Mouse (Mus musculus) forebrain, embryonic 16.5 days (tissue): Measurements from ENCODE around the gene Wnt10a. TPM values are rescaled to one million over a fixed set of nuclear protein-coding genes. Genes with fewer than 3 reads are reported as not detected.

ENCODE experiments used
- ATAC-seq: fragments of 200-750 bp; cut with Nextera tagmentation; 2 replicates; pipeline ENCODE4 v1.8.0; 2017; ENCODE audit warnings: mild to moderate bottlenecking, moderate library complexity
- H3K27ac ChIP-seq: fragments of 300-500 bp; sonication (generic); 2 replicates; pipeline ENCODE4 v1.5.1; 2014; ENCODE audit warnings: low read length, control low read depth
- H3K27me3 ChIP-seq: fragments of 300-500 bp; sonication (generic); replicated peaks from 2 replicates; pipeline ENCODE4 v1.6.1; 2014; ENCODE audit warnings: low read length; ENCODE audit not compliant: control insufficient read depth, insufficient read depth
- H3K36me3 ChIP-seq: fragments of 300-500 bp; sonication (generic); 2 replicates; pipeline ENCODE4 v1.6.1; 2014; ENCODE audit not compliant: control insufficient read depth, insufficient read depth
- H3K4me1 ChIP-seq: fragments of 300-500 bp; sonication (generic); replicated peaks from 2 replicates; pipeline ENCODE4 v1.6.1; 2014; ENCODE audit warnings: low read length; ENCODE audit not compliant: control insufficient read depth, insufficient read depth
- H3K4me2 ChIP-seq: fragments of 300-500 bp; sonication (generic); 2 replicates; pipeline ENCODE4 v1.6.1; 2014; ENCODE audit warnings: mild to moderate bottlenecking, low read length, control low read depth
- H3K4me3 ChIP-seq: fragments of 300-500 bp; sonication (generic); replicated peaks from 2 replicates; pipeline ENCODE4 v1.5.1; 2014; ENCODE audit warnings: mild to moderate bottlenecking, low read length, control low read depth
- H3K9ac ChIP-seq: fragments of 300-500 bp; sonication (generic); replicated peaks from 2 replicates; pipeline ENCODE4 v1.6.1; 2014; ENCODE audit warnings: low read depth, low read length, control low read depth
- H3K9me3 ChIP-seq: fragments of 300-500 bp; sonication (generic); 2 replicates; pipeline ENCODE4 v1.6.1; 2016; ENCODE audit warnings: low read length; ENCODE audit not compliant: control insufficient read depth
- WGBS: fragments of 180-500 bp; shearing (Covaris S2); extraction: QIAGEN DNeasy Blood & Tissue Kit; methylation state at CpG from one replicate; pipeline ENCODE4 v1.1.7; 2014; 5-methylcytosine and 5-hydroxymethylcytosine counted together
- polyA plus RNA-seq: library from polyadenylated mRNA; unstranded; fragments of >200 nt; fragmentation: Nextera tagmentation; extraction: Ambion mirVana; gene quantifications from 2 replicates; pipeline ENCODE4 v1.2.1, GENCODE M21; 2015

Wnt10a gene
- polyA plus RNA-seq = 0.46 and 0.68 TPM in 2 replicates

GRCm38 (mm10) chr1:74791249-74791648 lies at the start of gene Wnt10a:
Wnt10a (plus strand) TSS chr1:74791516.
- Histone ChIP-seq H3K36me3 (no peaks in the 10 kb centered on the region), H3K9ac (0 out of 2 replicates have a peak within 1 kb of the TSS, but pooled peaks have one; percentile 0), H3K27ac (no peak within 1 kb of the TSS), H3K4me1 (peaks cover 21% of the 10 kb centered on the region), H3K27me3 (peaks cover 81% of the 10 kb centered on the region), H3K4me3 (peak within 1 kb of the TSS; percentile 31), H3K9me3 (no peaks in the 10 kb centered on the region), H3K4me2 (peak within 1 kb of the TSS; percentile 39)
- ATAC-seq = no peak
- WGBS = under 1% methylated on average over 11 of the region's 11 CpGs

- Histone ChIP-seq H3K27ac (no peak overlapping the region), H3K4me1 (0 out of 2 replicates have a peak, but pooled peaks cover 3% of the 10 kb centered on the region), H3K9me3 (no peaks in the 10 kb centered on the region), H3K36me3 (no peaks in the 10 kb centered on the region), H3K9ac (no peak overlapping the region), H3K4me2 (no peak overlapping the region), H3K4me3 (no peak overlapping the region), H3K27me3 (no peaks in the 10 kb centered on the region)
- ATAC-seq = no peak
- 73% methylated on average over 5 of the region's 5 CpGs for WGBS
Observed at GRCm38 (mm10) chr1:74747335-74747734, 44.0 kb upstream of the Wnt10a start.

- no peak within 1 kb of the TSS for H3K27ac ChIP-seq
- H3K9me3 ChIP-seq = no peaks in the 10 kb centered on the region
- H3K36me3 ChIP-seq = no peaks in the 10 kb centered on the region
- H3K27me3 ChIP-seq = no peaks in the 10 kb centered on the region
- WGBS = 9% methylated on average over 30 of the region's 30 CpGs
- H3K9ac ChIP-seq = no peak within 1 kb of the TSS; the same call in 1 of the 2 replicates
- 0 out of 2 replicates have a peak, but pooled peaks cover 3% of the 10 kb centered on the region for H3K4me1 ChIP-seq
- no peak within 1 kb of the TSS for H3K4me3 ChIP-seq
- no peak for ATAC-seq
- peak within 1 kb of the TSS; percentile 41 for H3K4me2 ChIP-seq
Observed at GRCm38 (mm10) chr1:74748643-74749271, 42.6 kb upstream of the Wnt10a start, which contains the start of gene Prkag3. Prkag3 (minus strand) TSS chr1:74749221.

- H3K36me3 ChIP-seq = no peaks in the 10 kb centered on the region
- H3K4me2 ChIP-seq = no peak overlapping the region
- WGBS = 63% methylated on average over 7 of the region's 7 CpGs
- no peaks in the 10 kb centered on the region for H3K9me3 ChIP-seq
- H3K4me1 ChIP-seq = 0 out of 2 replicates have a peak, but pooled peaks cover 3% of the 10 kb centered on the region
- no peak overlapping the region for H3K4me3 ChIP-seq
- H3K27me3 ChIP-seq = no peaks in the 10 kb centered on the region
- H3K9ac ChIP-seq = no peak overlapping the region
- no peak for ATAC-seq
- H3K27ac ChIP-seq = no peak overlapping the region
Observed at GRCm38 (mm10) chr1:74749301-74749700, 42.0 kb upstream of the Wnt10a start.

DNA sequence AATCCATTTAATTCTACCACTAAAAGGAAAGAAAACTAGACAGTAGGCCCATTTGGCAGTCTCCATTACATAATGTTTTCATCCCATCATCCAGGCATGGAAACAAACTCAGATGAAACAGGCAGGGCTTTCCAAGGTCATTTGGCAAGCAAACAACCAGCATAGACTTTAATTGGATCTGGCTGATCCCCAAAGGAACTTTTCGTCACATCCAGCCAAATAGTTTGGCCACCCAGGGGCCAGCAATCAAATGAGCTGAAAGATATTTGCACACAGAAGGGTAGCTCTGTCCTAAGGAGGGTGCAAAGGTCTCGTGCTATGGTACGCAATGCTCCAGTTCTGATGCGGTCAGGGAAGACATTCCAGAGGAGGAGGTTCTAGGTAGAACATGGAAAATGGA lies 40.6 kb upstream of the Wnt10a start:
- Histone ChIP-seq H3K27ac (no peak overlapping the region), H3K4me2 (no peak overlapping the region), H3K4me1 (0 out of 2 replicates have a peak, but pooled peaks cover 3% of the 10 kb centered on the region), H3K9me3 (no peaks in the 10 kb centered on the region), H3K4me3 (no peak overlapping the region), H3K9ac (no peak overlapping the region), H3K36me3 (no peaks in the 10 kb centered on the region), H3K27me3 (0 out of 2 replicates have a peak, but pooled peaks cover 2% of the 10 kb centered on the region)
- ATAC-seq = no peak
- 56% methylated on average over 4 of the region's 4 CpGs for WGBS

GRCm38 (mm10) chr1:74752150-74752549 lies 39.2 kb upstream of the Wnt10a start:
- H3K27me3 ChIP-seq = 0 out of 2 replicates have a peak, but pooled peaks cover 2% of the 10 kb centered on the region
- WGBS = 86% methylated on average over 8 of the region's 8 CpGs
- H3K27ac ChIP-seq = no peak overlapping the region
- no peaks in the 10 kb centered on the region for H3K9me3 ChIP-seq
- no peak overlapping the region for H3K4me2 ChIP-seq
- no peaks in the 10 kb centered on the region for H3K36me3 ChIP-seq
- 0 out of 2 replicates have a peak, but pooled peaks cover 3% of the 10 kb centered on the region for H3K4me1 ChIP-seq
- H3K4me3 ChIP-seq = no peak overlapping the region
- no peak for ATAC-seq
- H3K9ac ChIP-seq = no peak overlapping the region

GRCm38 (mm10) chr1:74752833-74753232 lies 38.5 kb upstream of the Wnt10a start:
- H3K27me3 ChIP-seq = 0 out of 2 replicates have a peak, but pooled peaks cover 2% of the 10 kb centered on the region
- ATAC-seq = no peak
- H3K9ac ChIP-seq = no peak overlapping the region
- H3K4me2 ChIP-seq = no peak overlapping the region
- 100% methylated on average over 3 of the region's 3 CpGs for WGBS
- no peaks in the 10 kb centered on the region for H3K9me3 ChIP-seq
- H3K36me3 ChIP-seq = no peaks in the 10 kb centered on the region
- no peak overlapping the region for H3K27ac ChIP-seq
- H3K4me1 ChIP-seq = 0 out of 2 replicates have a peak, but pooled peaks cover 3% of the 10 kb centered on the region
- no peak overlapping the region for H3K4me3 ChIP-seq

- no peak for ATAC-seq
- Histone ChIP-seq H3K9ac (no peak overlapping the region), H3K27ac (no peak overlapping the region), H3K4me3 (no peak overlapping the region), H3K4me2 (no peak overlapping the region), H3K4me1 (0 out of 2 replicates have a peak, but pooled peaks cover 3% of the 10 kb centered on the region), H3K27me3 (0 out of 2 replicates have a peak, but pooled peaks cover 3% of the 10 kb centered on the region), H3K36me3 (no peaks in the 10 kb centered on the region), H3K9me3 (no peaks in the 10 kb centered on the region)
- WGBS = 89% methylated on average over 8 of the region's 8 CpGs
Observed at GRCm38 (mm10) chr1:74753266-74753974, 37.9 kb upstream of the Wnt10a start.

GRCm38 (mm10) chr1:74754175-74754785 lies 37.0 kb upstream of the Wnt10a start:
- no peaks in the 10 kb centered on the region for H3K36me3 ChIP-seq
- H3K9me3 ChIP-seq = no peaks in the 10 kb centered on the region
- H3K4me3 ChIP-seq = no peak overlapping the region
- H3K4me2 ChIP-seq = no peak overlapping the region
- WGBS = 83% methylated on average over 5 of the region's 5 CpGs
- 0 out of 2 replicates have a peak, but pooled peaks cover 7% of the 10 kb centered on the region for H3K27me3 ChIP-seq
- no peaks in the 10 kb centered on the region for H3K4me1 ChIP-seq
- no peak for ATAC-seq
- H3K9ac ChIP-seq = no peak overlapping the region
- no peak overlapping the region for H3K27ac ChIP-seq
